Mouse (Mus musculus): ENCODE measurements at regions not wholly inside any gene's neighbourhood (a gene's known extent, or its start where the extent isn't known, plus 50 kb on each side); places are given as distances from the start of the nearest gene placed in this dataset.

GRCm38 (mm10) chr16:30664433-30664832 is 64.9 kb downstream of the Fam43a start:
- ATAC-seq (ENCODE audit: low read depth): no peak
- no peak overlapping the region for H3K4me3 ChIP-seq (ENCODE audit: low read length)
- 52% methylated on average over 4 of the region's 4 CpGs for WGBS
- no peaks in the 10 kb centered on the region for H3K4me1 ChIP-seq (replicated peaks; ENCODE audit: control insufficient read depth, insufficient read depth, low read length)
- H3K9me3 ChIP-seq (ENCODE audit: control insufficient read depth, low read length): no peaks in the 10 kb centered on the region
- no peak overlapping the region for H3K27ac ChIP-seq (ENCODE audit: low read length)
- H3K9ac ChIP-seq (ENCODE audit: low read length): no peak overlapping the region
- no peaks in the 10 kb centered on the region for H3K27me3 ChIP-seq (ENCODE audit: control insufficient read depth, insufficient read depth, low read depth, low read length)
- H3K4me2 ChIP-seq (ENCODE audit: low read depth, low read length): no peak overlapping the region
- no peaks in the 10 kb centered on the region for H3K36me3 ChIP-seq (ENCODE audit: control insufficient read depth, insufficient read depth, low read length)

GRCm38 (mm10) chr16:30665881-30666280 is 66.4 kb downstream of the Fam43a start:
- WGBS: 26% methylated on average over 2 of the region's 2 CpGs
- H3K9me3 ChIP-seq (ENCODE audit: control insufficient read depth, low read length): no peaks in the 10 kb centered on the region
- no peaks in the 10 kb centered on the region for H3K27me3 ChIP-seq (ENCODE audit: control insufficient read depth, insufficient read depth, low read depth, low read length)
- H3K27ac ChIP-seq (ENCODE audit: low read length): no peak overlapping the region
- H3K9ac ChIP-seq (ENCODE audit: low read length): no peak overlapping the region
- no peaks in the 10 kb centered on the region for H3K36me3 ChIP-seq (ENCODE audit: control insufficient read depth, insufficient read depth, low read length)
- H3K4me3 ChIP-seq (ENCODE audit: low read length): no peak overlapping the region
- H3K4me2 ChIP-seq (ENCODE audit: low read depth, low read length): no peak overlapping the region
- H3K4me1 ChIP-seq (replicated peaks; ENCODE audit: control insufficient read depth, insufficient read depth, low read length): peaks cover 3% of the 10 kb centered on the region; the same call in 1 of the 2 replicates
- ATAC-seq (ENCODE audit: low read depth): no peak

- Histone ChIP-seq H3K9me3 (ENCODE audit: control insufficient read depth, low read length) (no peaks in the 10 kb centered on the region), H3K4me3 (ENCODE audit: low read length) (no peak overlapping the region), H3K4me2 (ENCODE audit: low read depth, low read length) (no peak overlapping the region), H3K36me3 (ENCODE audit: control insufficient read depth, insufficient read depth, low read length) (no peaks in the 10 kb centered on the region), H3K27ac (ENCODE audit: low read length) (peak overlapping the region; percentile 30; the same call in 1 of the 2 replicates), H3K27me3 (ENCODE audit: control insufficient read depth, insufficient read depth, low read depth, low read length) (no peaks in the 10 kb centered on the region), H3K9ac (ENCODE audit: low read length) (no peak overlapping the region), H3K4me1 (replicated peaks; ENCODE audit: control insufficient read depth, insufficient read depth, low read length) (peaks cover 7% of the 10 kb centered on the region; the same call in 1 of the 2 replicates)
- ATAC-seq (ENCODE audit: low read depth): 0 out of 2 replicates have a peak, but pooled peaks have one; percentile 43
- WGBS: 54% methylated on average over 8 of the region's 8 CpGs
These were observed 70.4 kb downstream of the Fam43a start for GRCm38 (mm10) chr16:30669883-30670282.

GRCm38 (mm10) chr16:30671584-30671983 is 72.1 kb downstream of the Fam43a start:
- H3K27me3 ChIP-seq (ENCODE audit: control insufficient read depth, insufficient read depth, low read depth, low read length): no peaks in the 10 kb centered on the region
- no peak overlapping the region for H3K27ac ChIP-seq (ENCODE audit: low read length)
- 63% methylated on average over 10 of the region's 10 CpGs for WGBS
- H3K9me3 ChIP-seq (ENCODE audit: control insufficient read depth, low read length): no peaks in the 10 kb centered on the region
- no peak overlapping the region for H3K4me3 ChIP-seq (ENCODE audit: low read length)
- no peak overlapping the region for H3K9ac ChIP-seq (ENCODE audit: low read length)
- no peaks in the 10 kb centered on the region for H3K36me3 ChIP-seq (ENCODE audit: control insufficient read depth, insufficient read depth, low read length)
- H3K4me1 ChIP-seq (replicated peaks; ENCODE audit: control insufficient read depth, insufficient read depth, low read length): peaks cover 7% of the 10 kb centered on the region; the same call in 1 of the 2 replicates
- no peak for ATAC-seq (ENCODE audit: low read depth)
- H3K4me2 ChIP-seq (ENCODE audit: low read depth, low read length): no peak overlapping the region

GRCm38 (mm10) chr16:30672776-30673550 is 73.4 kb downstream of the Fam43a start:
- Histone ChIP-seq H3K27me3 (ENCODE audit: control insufficient read depth, insufficient read depth, low read depth, low read length) (no peaks in the 10 kb centered on the region), H3K4me2 (ENCODE audit: low read depth, low read length) (no peak overlapping the region), H3K27ac (ENCODE audit: low read length) (no peak overlapping the region), H3K36me3 (ENCODE audit: control insufficient read depth, insufficient read depth, low read length) (no peaks in the 10 kb centered on the region), H3K4me3 (ENCODE audit: low read length) (no peak overlapping the region), H3K4me1 (replicated peaks; ENCODE audit: control insufficient read depth, insufficient read depth, low read length) (peaks cover 7% of the 10 kb centered on the region; the same call in 1 of the 2 replicates), H3K9me3 (ENCODE audit: control insufficient read depth, low read length) (no peaks in the 10 kb centered on the region), H3K9ac (ENCODE audit: low read length) (no peak overlapping the region)
- 0 out of 2 replicates have a peak, but pooled peaks have one; percentile 17 for ATAC-seq (ENCODE audit: low read depth)
- 53% methylated on average over 15 of the region's 15 CpGs for WGBS

- H3K27ac ChIP-seq (ENCODE audit: low read length): no peak overlapping the region
- peaks cover 7% of the 10 kb centered on the region; the same call in 1 of the 2 replicates for H3K4me1 ChIP-seq (replicated peaks; ENCODE audit: control insufficient read depth, insufficient read depth, low read length)
- H3K4me3 ChIP-seq (ENCODE audit: low read length): no peak overlapping the region
- no peak overlapping the region for H3K4me2 ChIP-seq (ENCODE audit: low read depth, low read length)
- no peak for ATAC-seq (ENCODE audit: low read depth)
- WGBS: 67% methylated on average over 15 of the region's 15 CpGs
- no peaks in the 10 kb centered on the region for H3K9me3 ChIP-seq (ENCODE audit: control insufficient read depth, low read length)
- H3K36me3 ChIP-seq (ENCODE audit: control insufficient read depth, insufficient read depth, low read length): no peaks in the 10 kb centered on the region
- H3K27me3 ChIP-seq (ENCODE audit: control insufficient read depth, insufficient read depth, low read depth, low read length): no peaks in the 10 kb centered on the region
- no peak overlapping the region for H3K9ac ChIP-seq (ENCODE audit: low read length)
These were observed 74.1 kb downstream of the Fam43a start for GRCm38 (mm10) chr16:30673662-30674061.

GRCm38 (mm10) chr16:30675829-30676228 is 76.3 kb downstream of the Fam43a start:
- Histone ChIP-seq H3K27me3 (ENCODE audit: control insufficient read depth, insufficient read depth, low read depth, low read length) (no peaks in the 10 kb centered on the region), H3K9me3 (ENCODE audit: control insufficient read depth, low read length) (no peaks in the 10 kb centered on the region), H3K9ac (ENCODE audit: low read length) (no peak overlapping the region), H3K4me1 (replicated peaks; ENCODE audit: control insufficient read depth, insufficient read depth, low read length) (peaks cover 4% of the 10 kb centered on the region; the same call in 1 of the 2 replicates), H3K27ac (ENCODE audit: low read length) (no peak overlapping the region), H3K4me2 (ENCODE audit: low read depth, low read length) (no peak overlapping the region), H3K4me3 (ENCODE audit: low read length) (no peak overlapping the region), H3K36me3 (ENCODE audit: control insufficient read depth, insufficient read depth, low read length) (no peaks in the 10 kb centered on the region)
- no peak for ATAC-seq (ENCODE audit: low read depth)
- 51% methylated on average over 4 of the region's 4 CpGs for WGBS

- Histone ChIP-seq H3K4me2 (ENCODE audit: low read depth, low read length) (no peak overlapping the region), H3K36me3 (ENCODE audit: control insufficient read depth, insufficient read depth, low read length) (no peaks in the 10 kb centered on the region), H3K4me3 (ENCODE audit: low read length) (no peak overlapping the region), H3K9me3 (ENCODE audit: control insufficient read depth, low read length) (no peaks in the 10 kb centered on the region), H3K4me1 (replicated peaks; ENCODE audit: control insufficient read depth, insufficient read depth, low read length) (peaks cover 4% of the 10 kb centered on the region; the same call in 1 of the 2 replicates), H3K27me3 (ENCODE audit: control insufficient read depth, insufficient read depth, low read depth, low read length) (no peaks in the 10 kb centered on the region), H3K9ac (ENCODE audit: low read length) (no peak overlapping the region), H3K27ac (ENCODE audit: low read length) (no peak overlapping the region)
- no peak for ATAC-seq (ENCODE audit: low read depth)
- WGBS: 77% methylated on average over 4 of the region's 4 CpGs
These were observed 77.5 kb downstream of the Fam43a start for GRCm38 (mm10) chr16:30677016-30677415.

GRCm38 (mm10) chr16:30677896-30678707 is 78.6 kb downstream of the Fam43a start:
- H3K4me2 ChIP-seq (ENCODE audit: low read depth, low read length): no peak overlapping the region
- H3K4me1 ChIP-seq (replicated peaks; ENCODE audit: control insufficient read depth, insufficient read depth, low read length): peaks cover 1% of the 10 kb centered on the region; the same call in 1 of the 2 replicates
- no peak for ATAC-seq (ENCODE audit: low read depth)
- no peaks in the 10 kb centered on the region for H3K36me3 ChIP-seq (ENCODE audit: control insufficient read depth, insufficient read depth, low read length)
- no peak overlapping the region for H3K9ac ChIP-seq (ENCODE audit: low read length)
- no peaks in the 10 kb centered on the region for H3K27me3 ChIP-seq (ENCODE audit: control insufficient read depth, insufficient read depth, low read depth, low read length)
- WGBS: 78% methylated on average over 7 of the region's 7 CpGs
- H3K9me3 ChIP-seq (ENCODE audit: control insufficient read depth, low read length): no peaks in the 10 kb centered on the region
- no peak overlapping the region for H3K27ac ChIP-seq (ENCODE audit: low read length)
- no peak overlapping the region for H3K4me3 ChIP-seq (ENCODE audit: low read length)

All from lung, embryonic 16.5 days (tissue).